Mouse (Mus musculus): ENCODE results near the gene Cfap70.

The Cfap70 gene

DNA sequence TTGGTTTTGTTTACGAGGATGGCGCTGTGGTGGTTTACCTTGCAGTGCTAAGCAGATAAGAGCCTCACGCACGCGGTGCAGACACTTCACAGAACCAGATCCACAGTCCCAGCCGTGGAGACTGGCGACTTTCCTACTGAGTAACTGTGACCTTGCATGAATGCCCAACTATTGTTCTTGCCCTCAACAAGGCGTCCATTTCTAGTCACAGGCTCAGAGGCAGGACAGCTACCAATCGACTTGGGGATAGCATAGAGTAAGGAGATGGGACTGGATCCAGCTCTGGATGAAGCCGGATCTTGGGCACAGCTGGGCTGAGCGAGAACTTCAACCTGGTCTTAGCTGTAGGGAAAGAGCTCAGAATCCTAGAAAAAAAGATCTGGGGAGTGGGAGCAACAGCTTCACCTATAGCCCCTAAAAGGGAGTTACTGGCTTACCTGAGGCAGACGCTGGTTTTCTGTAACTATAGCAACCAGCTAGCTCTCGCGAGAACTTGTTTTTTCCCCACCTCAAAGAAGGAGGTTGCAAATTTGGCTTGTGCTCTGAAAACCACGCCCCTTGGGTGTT is at the start of gene Cfap70:
TSS of gene Cfap70 (minus strand) at position 462 of the 567 bp plus-strand sequence.
- no peak for DNase-seq (ENCODE audit: low read depth, low spot score)

DNA sequence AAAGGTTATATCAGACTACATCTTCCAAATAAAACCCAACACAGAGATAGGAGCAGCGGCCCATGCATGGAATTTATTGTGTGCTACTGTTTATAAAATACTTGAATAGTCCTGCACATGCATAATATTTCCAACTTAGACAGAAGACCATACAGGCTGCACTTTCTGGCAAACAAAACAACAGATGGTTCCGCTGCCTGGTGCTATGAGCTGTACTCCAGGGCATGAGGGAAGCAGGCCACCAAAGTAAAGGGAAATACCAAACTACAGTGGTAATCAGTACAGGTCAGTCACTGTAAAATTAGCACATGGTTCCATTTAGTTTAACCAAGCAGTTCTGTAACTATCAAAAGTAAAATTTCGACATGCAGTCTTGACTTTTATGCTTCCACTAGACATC is 48.0 kb upstream of the Cfap70 start:
- DNase-seq (ENCODE audit: low read depth, low spot score): no peak

DNA sequence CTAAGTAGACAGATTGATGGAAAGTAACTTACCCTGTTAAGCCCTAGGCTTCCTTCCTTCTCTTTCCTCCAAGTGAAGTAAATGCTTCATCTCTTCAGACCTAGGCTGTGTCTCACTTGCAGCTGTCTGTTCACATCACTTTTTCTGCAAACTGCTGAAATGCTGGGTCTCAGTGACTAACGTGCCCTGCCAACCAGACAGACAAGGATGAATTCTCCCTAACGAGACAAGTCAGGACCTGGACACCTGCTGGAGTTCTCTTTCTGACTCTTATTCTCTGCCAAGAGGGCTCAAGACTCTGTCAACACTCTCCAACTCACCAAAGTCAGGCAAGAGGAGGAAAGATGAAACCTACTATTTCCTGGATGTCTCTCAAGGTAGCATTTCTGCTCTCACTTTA is 44.6 kb upstream of the Cfap70 start, which contains the start of gene Mss51:
TSS of gene Mss51 (minus strand) at position 299 of the 400 bp plus-strand sequence.
- no peak for DNase-seq (ENCODE audit: low read depth, low spot score)

DNA sequence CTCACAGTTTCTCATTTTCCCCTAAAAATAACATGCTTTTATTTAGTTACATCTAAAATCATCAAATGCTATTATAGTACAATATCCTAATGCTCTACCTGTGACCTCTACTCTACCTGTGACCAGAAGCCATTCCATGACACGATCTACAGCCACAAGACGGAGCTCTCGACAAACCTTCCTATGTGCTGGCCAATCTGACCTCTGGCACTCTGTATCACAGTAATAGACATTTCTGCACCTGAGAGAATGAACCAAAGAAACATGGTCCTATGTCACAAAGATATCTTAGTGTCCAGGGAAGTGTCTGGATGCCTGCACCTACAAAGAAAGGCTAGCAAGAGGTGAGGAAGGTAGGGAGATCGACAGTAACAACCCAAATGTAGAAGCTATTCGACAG is 34.0 kb upstream of the Cfap70 start:
- no peak for DNase-seq (ENCODE audit: low read depth, low spot score)

DNA sequence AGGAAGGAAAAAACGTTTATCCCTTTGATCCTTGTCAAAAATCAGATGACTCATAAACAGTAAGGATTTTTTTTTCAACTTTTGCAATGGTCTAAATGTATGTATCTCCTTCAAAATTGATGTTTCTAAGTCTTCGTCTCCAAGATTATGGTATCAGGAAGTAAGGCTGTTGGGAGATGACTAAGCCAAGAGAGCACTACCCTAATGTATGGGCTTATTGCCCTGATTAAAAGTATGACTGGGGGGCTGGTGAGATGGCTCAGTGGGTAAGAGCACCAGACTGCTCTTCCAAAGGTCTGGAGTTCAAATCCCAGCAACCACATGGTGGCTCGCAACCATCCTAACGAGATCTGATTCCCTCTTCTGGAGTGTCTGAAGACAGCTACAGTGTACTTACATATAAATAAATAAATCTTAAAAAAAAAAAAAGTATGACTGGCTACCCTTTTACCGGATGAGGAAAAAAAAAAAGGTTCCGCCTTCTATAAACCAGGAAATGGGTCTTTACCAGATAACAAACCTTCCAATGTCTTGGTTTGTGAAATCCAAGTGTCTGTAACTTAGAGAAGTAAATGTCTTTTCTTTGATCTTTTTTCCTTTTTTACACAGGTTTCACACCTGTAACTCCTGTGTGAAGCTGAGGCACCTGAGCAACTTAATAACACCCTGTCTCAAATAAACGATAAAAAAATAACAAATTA is 30.2 kb upstream of the Cfap70 start:
- DNase-seq (ENCODE audit: low read depth, low spot score): no peak

DNA sequence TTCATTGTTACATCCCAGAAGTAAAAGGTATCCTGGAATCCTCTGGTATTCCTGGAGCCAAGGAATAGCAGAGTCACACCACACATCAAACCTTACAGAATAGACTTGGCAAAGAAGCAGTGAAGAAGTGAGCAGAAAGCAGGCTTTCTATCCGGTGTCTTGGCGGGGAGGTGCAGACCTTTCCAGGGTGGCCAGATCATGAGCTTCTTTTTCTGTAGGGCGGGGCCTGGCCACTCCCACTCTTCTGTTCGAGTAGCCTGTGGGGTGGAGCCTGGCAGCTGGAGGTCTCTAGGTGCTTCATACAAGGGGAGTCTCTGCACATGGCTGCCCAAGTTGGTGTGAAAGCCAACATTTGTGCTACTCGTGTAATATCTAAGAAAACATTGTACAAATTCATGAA is 29.2 kb upstream of the Cfap70 start:
- no peak for DNase-seq (ENCODE audit: low read depth, low spot score)

DNA sequence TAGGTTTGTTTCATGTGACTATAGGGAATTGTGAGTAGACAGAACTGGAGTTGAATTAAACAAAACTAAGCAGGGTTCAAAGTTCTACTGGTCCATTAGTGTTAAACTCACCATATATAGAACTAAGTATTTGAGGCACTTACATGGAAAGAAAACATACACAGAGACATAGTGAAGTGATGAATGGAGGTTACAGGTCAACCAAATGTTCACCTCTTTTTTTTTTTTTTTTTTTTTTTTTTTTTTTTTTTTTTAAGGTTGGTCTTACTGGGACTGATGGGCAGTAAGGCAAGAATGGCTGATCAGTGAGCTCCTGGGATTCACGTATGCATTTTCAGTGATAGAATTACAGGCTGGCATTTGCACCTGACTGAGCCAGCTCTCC is 28.2 kb upstream of the Cfap70 start:
- no peak for DNase-seq (ENCODE audit: low read depth, low spot score)

DNA sequence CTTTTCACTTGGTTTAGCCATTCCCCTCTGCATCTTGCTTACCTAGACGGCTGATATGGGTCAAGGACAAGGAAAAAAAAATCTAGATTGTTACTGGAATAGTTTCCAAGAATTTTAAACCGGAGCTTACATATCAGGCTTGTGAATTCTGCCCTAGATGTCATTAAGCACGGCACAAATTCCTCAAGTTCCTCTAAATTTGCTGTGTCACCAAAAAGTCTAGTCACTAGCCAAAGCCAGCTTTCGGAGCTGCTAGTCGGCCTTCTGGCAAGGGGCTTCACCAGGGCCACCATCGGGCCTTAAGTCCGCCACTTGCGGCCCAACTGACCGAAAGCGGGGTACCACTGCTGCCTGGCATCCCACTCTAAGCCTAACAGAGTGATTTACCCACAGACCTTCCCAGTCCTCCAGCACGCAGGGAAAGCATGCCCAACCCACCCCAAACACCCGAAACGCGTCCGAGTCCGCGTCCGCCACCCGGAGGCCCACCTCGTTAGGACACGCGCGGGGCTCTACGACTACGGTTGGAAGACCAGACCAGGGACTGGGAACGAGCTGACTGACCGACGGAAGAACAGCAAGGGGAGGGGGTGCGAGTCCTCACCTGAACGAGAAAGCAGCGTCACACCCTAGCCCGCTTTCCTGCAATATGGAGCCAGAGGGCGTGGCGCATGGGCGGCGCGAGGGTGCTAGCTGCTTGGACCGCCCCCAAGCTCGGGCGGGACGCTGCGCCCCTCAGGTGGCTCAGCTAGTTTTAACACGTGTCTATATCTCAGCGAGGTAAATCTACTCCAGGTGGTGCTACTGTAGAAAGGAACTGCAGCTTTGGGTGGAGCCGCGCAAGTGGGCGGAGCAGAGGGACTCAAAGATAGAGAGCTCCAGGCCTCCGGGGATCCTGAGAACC is 27.5 kb upstream of the Cfap70 start, which contains the start of gene Anxa7:
TSS of gene Anxa7 (minus strand) at position 843 of the 904 bp plus-strand sequence.
- DNase-seq (ENCODE audit: low read depth, low spot score): peak; percentile 54

DNA sequence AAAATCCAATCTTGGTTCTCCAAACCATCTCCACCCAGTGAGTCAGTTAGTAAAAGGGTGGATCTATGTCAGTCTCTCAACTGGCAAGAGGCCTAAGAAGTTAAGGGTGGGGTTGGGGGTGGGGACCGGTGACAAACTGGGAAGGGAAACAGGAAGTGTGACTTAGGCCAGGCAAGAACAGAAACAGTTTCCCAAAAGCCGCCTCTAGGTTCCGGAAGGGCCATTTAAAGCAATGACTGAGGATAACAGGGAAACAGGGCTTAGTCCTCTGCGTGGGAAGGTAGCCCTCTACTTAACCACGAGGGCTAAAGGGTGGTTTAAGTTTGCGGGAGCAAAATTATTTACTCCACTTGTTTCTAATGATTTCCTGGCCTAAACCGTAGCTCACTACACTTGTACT is 26.8 kb upstream of the Cfap70 start:
- no peak for DNase-seq (ENCODE audit: low read depth, low spot score)

DNA sequence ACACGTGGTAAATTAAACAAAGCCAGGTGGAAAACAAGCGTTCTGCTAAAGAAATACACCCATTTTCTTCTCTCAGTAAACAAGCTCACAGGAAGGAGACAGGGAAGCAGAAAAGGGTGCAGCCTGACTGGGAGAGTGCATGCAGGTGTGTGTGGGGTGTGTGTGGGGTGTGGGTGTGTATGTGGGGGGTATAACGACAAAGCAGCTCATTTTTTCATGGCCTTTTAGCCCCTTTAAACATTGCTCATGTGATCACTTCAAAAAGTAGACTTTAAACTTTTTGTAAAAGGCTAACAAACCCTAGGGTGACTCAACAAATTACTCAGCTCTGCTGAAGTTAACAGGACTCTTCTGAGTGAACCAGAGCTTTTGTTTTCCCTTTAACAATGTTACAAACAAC is 26.4 kb upstream of the Cfap70 start:
- DNase-seq (ENCODE audit: low read depth, low spot score): no peak

DNA sequence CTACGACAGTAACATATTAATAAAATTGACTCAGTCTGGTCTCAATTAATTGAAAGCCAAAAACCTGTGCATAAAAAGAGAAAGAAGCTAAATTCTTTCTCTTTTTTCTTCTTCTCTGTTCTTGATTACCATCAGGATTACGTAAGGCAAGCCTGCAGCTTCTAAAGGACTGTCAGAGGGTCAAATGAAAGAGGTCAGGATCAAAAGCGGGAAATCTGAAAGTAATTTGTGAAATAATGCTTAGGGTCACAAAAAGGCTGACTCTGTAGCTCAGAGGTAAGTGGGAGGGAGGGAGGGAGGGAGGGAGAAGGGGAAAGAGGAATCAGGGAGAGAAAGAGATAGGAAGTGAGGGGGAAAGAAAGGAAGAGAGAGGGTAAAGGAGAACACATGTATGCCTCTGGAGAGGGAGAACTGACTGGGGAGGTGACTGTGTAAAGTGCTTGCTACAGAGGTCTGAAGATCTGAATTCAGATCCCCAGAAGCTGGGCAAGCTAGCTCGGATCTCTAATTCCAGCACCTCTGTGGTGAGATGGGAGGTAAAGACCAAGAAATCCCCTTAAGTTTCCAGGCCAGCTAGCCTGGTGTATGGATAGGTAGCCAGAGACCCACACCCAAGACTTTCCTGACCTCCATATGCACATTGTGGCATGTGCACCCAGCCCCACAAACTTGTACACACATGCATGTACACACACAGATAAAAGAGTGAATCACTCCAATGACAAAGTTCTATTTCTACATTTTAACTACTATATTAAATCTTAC is 25.4 kb upstream of the Cfap70 start:
- DNase-seq (ENCODE audit: low read depth, low spot score): no peak

DNA sequence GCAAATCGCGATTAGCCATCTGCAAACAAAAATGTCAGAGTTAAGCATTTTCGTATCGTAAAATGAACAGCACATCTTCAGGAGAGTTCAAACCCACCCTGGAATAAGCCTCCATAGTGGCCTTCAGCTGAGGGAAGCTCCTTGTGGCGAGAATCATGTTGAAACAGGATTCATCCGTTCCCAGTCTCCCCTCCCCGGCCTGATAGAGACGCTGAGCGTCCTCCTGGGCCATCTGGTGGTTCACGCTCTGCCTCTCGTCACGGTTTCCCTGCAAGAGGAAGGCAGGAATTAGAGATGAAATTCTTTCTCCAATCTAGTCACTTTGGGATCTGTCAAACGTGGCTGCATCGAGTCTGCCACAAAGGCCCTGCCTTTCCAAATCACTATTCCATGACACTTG is 8.2 kb upstream of the Cfap70 start:
- DNase-seq (ENCODE audit: low read depth, low spot score): no peak

DNA sequence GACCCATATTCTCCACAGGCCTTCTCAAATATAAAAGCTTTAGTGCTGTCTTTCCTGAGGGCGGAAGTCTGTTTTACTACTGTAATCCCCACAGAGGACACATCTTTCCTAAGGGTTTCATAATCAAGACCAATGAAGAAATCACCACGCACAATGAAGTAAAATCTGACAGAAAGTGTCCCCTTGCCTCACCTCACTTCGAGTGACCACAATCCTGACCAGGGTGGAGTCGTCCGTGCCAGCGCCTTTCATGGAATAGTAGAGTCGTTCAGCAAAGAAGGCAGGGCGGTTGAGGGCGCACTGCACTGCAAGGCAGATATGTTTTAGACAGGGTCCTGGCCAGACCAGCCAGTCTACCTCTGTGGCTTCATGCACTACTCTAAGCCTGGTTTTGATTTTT is 6.4 kb upstream of the Cfap70 start:
- no peak for DNase-seq (ENCODE audit: low read depth, low spot score)

DNA sequence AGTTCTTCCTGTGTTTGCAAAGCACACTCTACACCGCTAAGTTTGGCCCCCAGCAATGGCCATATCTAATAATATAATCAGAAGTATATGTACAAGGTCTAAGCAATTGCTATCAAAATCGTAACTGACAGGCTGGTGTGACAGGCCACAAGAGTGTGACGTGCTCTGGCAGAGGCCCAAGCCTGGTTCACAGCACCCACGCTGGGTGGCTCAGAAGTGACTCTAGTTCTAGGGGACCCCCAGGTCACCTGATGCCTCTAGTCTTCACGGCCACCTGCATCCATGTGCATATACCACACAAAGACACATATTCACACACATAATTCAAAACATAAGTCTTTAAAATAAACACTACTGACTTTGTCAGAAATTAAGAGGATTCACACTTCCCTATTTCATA is 903 bp upstream of the Cfap70 start:
- no peak for DNase-seq (ENCODE audit: low read depth, low spot score)

DNA sequence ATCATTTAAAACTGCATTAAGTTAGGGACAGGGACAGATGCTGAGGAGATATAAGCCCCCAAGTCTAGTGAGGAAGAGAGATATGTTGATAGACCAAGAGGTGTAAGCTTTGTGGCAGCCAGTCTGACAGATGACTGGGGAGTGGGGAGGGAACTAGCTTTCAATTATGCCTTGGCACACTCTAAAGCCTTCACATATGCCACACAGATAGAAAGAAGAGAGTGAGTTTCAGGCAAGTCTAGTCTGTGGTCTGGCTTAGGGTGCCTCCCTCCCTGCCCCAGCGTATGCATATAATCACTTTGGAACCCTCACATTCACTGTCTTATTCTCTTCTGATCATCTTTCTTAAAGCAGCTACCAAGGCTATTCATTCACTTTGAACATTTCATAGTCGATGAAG is 724 bp downstream of the Cfap70 start:
- no peak for DNase-seq (ENCODE audit: low read depth, low spot score)

DNA sequence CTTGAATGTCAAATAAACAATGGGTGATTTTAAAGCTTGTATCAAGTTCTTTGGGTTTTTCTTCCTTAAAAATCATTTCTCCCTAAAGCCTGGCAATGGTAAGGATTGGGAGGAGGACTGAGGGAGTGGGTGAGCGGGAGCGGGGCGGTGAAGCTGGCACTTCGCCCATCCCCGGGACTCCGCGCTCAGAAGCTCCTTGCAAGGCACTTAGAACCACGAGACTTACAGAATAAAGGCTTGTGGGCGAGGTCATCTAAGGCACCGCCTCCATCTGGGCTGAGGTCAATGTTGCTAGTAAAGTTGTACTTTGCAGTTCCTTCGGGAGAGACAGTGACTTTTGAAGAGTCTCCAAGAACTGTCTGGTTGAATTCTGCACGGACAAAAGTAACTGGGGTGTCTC is 4.8 kb downstream of the Cfap70 start:
- DNase-seq (ENCODE audit: low read depth, low spot score): no peak

DNA sequence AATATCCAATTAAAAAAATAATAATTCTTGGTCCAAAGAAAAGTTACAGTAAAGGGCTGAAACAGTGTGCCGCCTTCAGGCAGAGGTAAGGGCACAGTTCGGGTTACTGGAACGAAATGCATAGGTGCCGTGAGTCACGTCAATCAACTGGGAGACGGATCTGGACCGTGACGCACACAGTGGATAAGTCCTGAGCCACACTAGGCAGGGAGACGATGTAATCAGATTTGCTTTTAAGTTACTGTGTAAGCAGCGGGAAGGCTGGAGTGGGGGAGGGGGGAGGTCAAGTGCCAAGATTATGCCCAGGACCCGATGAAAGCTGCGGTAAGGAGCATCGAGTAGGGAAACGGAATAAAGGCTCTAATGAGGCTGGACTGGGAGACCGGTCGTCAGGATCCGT is 9.8 kb downstream of the Cfap70 start:
- DNase-seq (ENCODE audit: low read depth, low spot score): peak; percentile 88

DNA sequence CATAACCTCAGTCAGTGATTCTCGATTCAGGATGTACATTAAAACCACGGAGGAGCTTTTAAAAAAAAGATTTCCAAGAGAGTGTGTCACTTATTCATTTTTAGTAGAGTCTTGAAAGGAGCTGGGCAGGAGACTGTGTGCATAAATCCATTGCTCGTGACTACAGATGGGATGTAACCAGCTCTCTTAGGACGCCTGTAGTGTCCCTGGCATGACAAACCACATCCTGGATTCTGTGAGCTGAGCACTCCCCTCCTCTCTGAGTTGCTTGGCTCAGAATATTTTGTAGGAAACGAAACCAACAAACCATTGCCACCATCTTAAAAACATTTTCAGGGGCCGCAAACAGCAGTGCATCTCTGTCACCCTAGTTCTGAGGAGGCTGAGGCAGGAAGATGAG is 15.1 kb downstream of the Cfap70 start:
- no peak for DNase-seq (ENCODE audit: low read depth, low spot score)

DNA sequence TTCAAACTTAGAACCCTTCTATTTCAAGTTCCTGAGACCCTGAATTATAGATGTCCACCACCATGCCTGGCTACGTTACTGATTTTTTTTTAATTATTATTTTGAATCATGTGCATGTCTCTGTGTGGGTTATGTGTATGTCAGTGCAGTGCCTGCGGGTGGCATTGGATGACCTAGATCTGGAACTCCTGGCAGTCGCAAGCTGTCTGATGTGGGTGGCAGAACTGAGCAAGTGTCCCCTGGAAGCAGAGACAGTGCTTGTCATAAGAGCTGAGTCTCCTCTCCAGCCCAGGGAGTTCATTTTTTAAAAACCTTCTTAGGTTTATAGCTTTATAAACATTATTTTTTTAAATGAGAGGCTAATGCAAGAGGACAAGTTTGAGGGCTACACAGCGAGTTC is 19.6 kb downstream of the Cfap70 start:
- DNase-seq (ENCODE audit: low read depth, low spot score): no peak

DNA sequence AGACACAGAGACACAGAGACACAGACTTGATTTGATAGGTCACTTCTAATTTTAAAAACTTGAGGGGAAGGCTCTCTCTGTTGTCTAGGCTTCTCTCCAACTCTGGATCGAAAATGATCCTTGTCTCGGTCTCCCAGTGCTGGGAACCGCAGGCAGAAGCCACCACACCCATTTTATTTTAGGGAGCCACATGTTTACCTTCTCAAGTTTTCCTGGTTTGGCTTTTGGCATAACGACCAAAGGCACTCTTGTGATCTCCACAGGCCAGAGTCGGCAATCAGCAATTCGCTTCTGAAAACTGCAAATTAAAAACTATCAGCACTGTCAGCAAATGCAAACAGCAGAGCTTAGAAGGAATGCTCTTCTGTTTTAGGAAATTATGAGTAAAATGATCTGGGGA is 20.3 kb downstream of the Cfap70 start:
- no peak for DNase-seq (ENCODE audit: low read depth, low spot score)

DNA sequence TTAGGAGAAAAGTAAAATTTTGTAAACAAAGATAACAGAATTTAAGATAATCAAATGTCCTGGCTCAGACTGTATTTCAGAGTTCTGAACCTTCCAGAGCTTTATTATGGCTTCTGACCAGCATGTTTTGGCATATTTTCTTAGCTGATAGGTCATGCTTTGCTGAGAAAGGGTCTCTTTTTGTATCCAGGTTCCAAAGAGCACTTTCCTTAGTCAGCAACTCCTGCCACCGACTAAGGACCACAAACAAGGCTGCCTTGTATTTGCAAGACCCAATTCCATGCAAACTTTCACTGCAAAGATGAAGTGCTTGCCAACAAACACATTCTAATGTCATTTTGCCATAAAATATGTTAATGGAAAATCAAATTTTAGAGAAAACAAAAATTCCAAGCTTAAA is 22.2 kb downstream of the Cfap70 start:
- no peak for DNase-seq (ENCODE audit: low read depth, low spot score)

DNA sequence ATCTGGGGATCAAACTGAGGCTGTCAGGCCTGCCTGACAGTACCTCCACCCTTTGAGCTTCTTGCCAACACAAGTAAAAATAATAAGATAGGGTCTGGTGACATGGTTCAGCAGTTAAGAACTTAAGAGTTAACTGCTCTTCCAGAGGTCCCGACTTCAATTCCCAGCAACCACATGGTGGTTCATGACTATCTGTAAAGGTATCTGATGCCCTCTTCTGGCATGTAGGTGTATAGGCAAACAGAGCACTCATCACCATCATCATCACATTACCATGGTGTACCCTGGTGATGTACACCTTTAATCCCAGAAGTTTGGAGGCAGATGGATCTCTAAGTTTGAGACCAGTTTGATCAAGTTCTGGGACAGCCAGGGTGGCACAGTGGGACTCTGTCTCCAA is 23.4 kb downstream of the Cfap70 start:
- DNase-seq (ENCODE audit: low read depth, low spot score): no peak

Data from retina, adult 2 months (tissue).